Mouse (Mus musculus) forebrain, embryonic 11.5 days (tissue): ENCODE results near the gene Taar9. TPM values are rescaled to one million over a fixed set of nuclear protein-coding genes. Genes with fewer than 3 reads are reported as not detected.
"Not testable (repeated sequence)": the region's sequence is repeated elsewhere in the genome, so short reads cannot be mapped to it uniquely, and the experiment has no call there.

Source experiments
- ATAC-seq: fragments of 200-750 bp; cut with Nextera tagmentation; replicated peaks from 2 replicates; pipeline ENCODE4 v1.8.0; 2017; ENCODE audit warnings: moderate TSS enrichment; ENCODE audit not compliant: low FRiP score
- DNase-seq: peaks from one replicate; pipeline ENCODE4 v3.0.0-alpha.2; 2017; ENCODE audit warnings: low spot score
- H3K27ac ChIP-seq: fragments of 300-500 bp; sonication (generic); 2 replicates; pipeline ENCODE4 v1.5.1; 2014; ENCODE audit warnings: low read depth, low read length
- H3K27me3 ChIP-seq: fragments of 300-500 bp; sonication (generic); 2 replicates; pipeline ENCODE4 v1.6.1; 2014; ENCODE audit warnings: mild to moderate bottlenecking, low read length, mixed read lengths; ENCODE audit not compliant: control insufficient read depth, insufficient read depth
- H3K36me3 ChIP-seq: fragments of 300-500 bp; sonication (generic); 2 replicates; pipeline ENCODE4 v1.6.1; 2014; ENCODE audit warnings: mild to moderate bottlenecking, low read length, moderate library complexity, mixed read lengths; ENCODE audit not compliant: control insufficient read depth, insufficient read depth
- H3K4me1 ChIP-seq: fragments of 300-500 bp; sonication (generic); replicated peaks from 2 replicates; pipeline ENCODE4 v1.6.1; 2014; ENCODE audit warnings: low read length, mixed read lengths; ENCODE audit not compliant: control insufficient read depth, insufficient read depth
- H3K4me2 ChIP-seq: fragments of 300-500 bp; sonication (generic); 2 replicates; pipeline ENCODE4 v1.6.1; 2014; ENCODE audit warnings: low read depth, mild to moderate bottlenecking, low read length, moderate library complexity, mixed read lengths; ENCODE audit not compliant: severe bottlenecking
- H3K4me3 ChIP-seq: fragments of 300-500 bp; sonication (generic); 2 replicates; pipeline ENCODE4 v1.5.1; 2014; ENCODE audit warnings: low read depth, low read length
- H3K9ac ChIP-seq: fragments of 300-500 bp; sonication (generic); 2 replicates; pipeline ENCODE4 v1.6.1; 2014; ENCODE audit warnings: low read length
- H3K9me3 ChIP-seq: fragments of 300-500 bp; sonication (generic); 2 replicates; pipeline ENCODE4 v1.6.1; 2016; ENCODE audit warnings: low read length, mixed read lengths; ENCODE audit not compliant: control insufficient read depth
- WGBS: fragments of 180-500 bp; shearing (Covaris S2); extraction: QIAGEN DNeasy Blood & Tissue Kit; methylation state at CpG from one replicate; pipeline ENCODE4 v1.1.7; 2014; 5-methylcytosine and 5-hydroxymethylcytosine counted together
- polyA plus RNA-seq: library from polyadenylated mRNA; unstranded; fragments of >200 nt; fragmentation: Nextera tagmentation; extraction: Ambion mirVana; gene quantifications from 2 replicates; pipeline ENCODE4 v1.2.1, GENCODE M21; 2014

The Taar9 gene
- polyA plus RNA-seq, result not detected in 2 replicates

DNA sequence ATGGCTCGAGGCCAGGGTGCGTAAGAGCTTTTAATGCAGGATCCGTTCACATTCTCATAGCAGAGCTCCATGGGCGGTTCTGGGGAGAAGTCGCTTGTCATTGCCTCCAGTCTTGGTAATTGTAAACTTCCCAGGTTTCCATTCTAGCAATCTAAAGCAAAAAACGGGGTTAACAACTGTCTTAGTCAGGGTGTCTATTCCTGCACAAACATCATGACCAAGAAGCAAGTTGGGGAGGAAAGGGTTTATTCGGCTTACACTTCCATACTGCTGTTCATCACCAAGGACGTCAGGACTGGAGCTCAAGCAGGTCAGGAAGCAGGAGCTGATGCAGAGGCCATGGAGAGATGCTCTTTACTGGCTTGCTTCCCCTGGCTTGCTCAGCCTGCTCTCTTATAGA lies at the start of gene Taar9:
Taar9 (minus strand) TSS at position 101 of the 400 bp plus-strand sequence.
- DNase-seq, H3K9ac ChIP-seq, H3K4me3 ChIP-seq, H3K9me3 ChIP-seq, ATAC-seq, H3K4me1 ChIP-seq, H3K27me3 ChIP-seq, H3K27ac ChIP-seq, H3K36me3 ChIP-seq, H3K4me2 ChIP-seq: not testable (repeated sequence)
- WGBS, result 85% methylated on average over 8 of the region's 8 CpGs

- no peaks in the 10 kb centered on the region for H3K9me3 ChIP-seq
- DNase-seq (no peak), ATAC-seq (no peak)
- H3K4me1 ChIP-seq, result no peaks in the 10 kb centered on the region
- H3K9ac ChIP-seq, result no peak overlapping the region
- no peak overlapping the region for H3K4me2 ChIP-seq
- H3K27me3 ChIP-seq, result no peaks in the 10 kb centered on the region
- H3K36me3 ChIP-seq, result no peaks in the 10 kb centered on the region
- 94% methylated on average over 12 of the region's 12 CpGs for WGBS
- H3K4me3 ChIP-seq, result no peak overlapping the region
- no peak overlapping the region for H3K27ac ChIP-seq
Observed at GRCm38 (mm10) chr10:24158470-24159254, 49.3 kb upstream of the Taar9 start.

GRCm38 (mm10) chr10:24150086-24150485 lies 40.8 kb upstream of the Taar9 start:
- ATAC-seq (no peak), DNase-seq (no peak)
- Histone ChIP-seq H3K9ac (no peak overlapping the region), H3K36me3 (no peaks in the 10 kb centered on the region), H3K9me3 (no peaks in the 10 kb centered on the region), H3K4me2 (peak overlapping the region; percentile 37; the same call in 1 of the 2 replicates), H3K27ac (no peak overlapping the region), H3K4me3 (peak overlapping the region; percentile 72; the same call in 1 of the 2 replicates), H3K4me1 (no peaks in the 10 kb centered on the region), H3K27me3 (no peaks in the 10 kb centered on the region)
- WGBS, result 71% methylated on average over 7 of the region's 7 CpGs

DNA sequence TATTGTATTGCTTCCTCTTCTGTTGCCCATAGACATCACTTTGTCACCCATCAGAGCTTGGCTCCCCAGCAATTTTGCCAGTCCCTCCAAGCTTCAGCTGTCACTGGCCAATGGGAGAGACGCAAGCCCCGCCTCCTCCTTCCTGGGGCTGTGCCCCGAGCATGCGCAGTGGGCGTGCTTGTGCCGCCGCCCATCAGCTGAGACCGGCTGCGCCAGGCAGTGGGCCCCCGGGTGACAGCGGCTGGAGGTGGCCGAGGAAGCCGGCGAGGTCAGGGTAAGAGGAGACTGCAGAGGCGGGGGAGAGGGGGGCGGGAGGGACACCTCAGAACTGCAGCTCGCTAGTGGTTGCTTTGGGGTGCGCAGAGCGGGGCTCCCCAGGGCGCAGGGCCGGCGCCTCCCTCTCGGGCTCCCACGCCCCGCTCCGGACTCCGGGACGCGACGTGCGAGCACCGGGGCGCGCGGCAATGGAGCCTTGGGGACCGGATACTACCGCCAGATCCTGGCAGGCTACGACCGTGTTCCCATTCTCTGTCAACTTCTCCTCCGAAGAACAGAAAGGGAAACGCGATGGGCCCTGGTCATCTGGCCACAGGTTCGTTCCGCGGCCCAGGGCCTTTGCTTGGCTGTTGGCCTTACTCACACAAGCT lies 39.9 kb upstream of the Taar9 start, which contains the start of gene Stx7:
Stx7 (plus strand) TSS at position 168 of the 647 bp plus-strand sequence.
- peak within 1 kb of the TSS; percentile 72 for H3K4me3 ChIP-seq
- no peak within 1 kb of the TSS for H3K27ac ChIP-seq
- no peaks in the 10 kb centered on the region for H3K9me3 ChIP-seq
- under 1% methylated on average over 36 of the region's 45 CpGs for WGBS
- no peaks in the 10 kb centered on the region for H3K36me3 ChIP-seq
- ATAC-seq, result peak; percentile 99
- no peaks in the 10 kb centered on the region for H3K27me3 ChIP-seq
- DNase-seq, result peak; percentile 95
- H3K4me1 ChIP-seq, result no peaks in the 10 kb centered on the region
- H3K4me2 ChIP-seq, result peak within 1 kb of the TSS; percentile 52
- peak within 1 kb of the TSS; percentile 74 for H3K9ac ChIP-seq

DNA sequence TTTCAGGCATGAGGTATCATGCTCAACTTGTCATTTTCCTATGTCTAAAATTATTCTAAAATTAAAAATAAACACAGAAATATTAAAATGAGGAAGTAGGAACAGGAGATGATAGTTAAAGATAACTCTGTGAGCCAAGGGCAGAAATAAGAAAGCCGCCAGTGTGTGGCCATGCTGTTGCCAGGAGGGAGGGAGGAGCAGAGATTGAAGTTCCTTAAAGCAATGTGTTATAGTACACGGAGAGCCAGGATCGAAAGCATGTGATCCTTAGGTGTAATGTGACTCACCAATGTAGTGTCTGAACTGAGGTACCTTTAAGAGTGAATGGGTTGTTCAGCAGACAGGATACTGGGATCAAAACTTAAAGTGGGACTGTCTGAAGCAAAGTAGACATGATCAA lies 33.4 kb upstream of the Taar9 start:
- H3K27ac ChIP-seq, result no peak overlapping the region
- WGBS, result 90% methylated on average over 3 of the region's 3 CpGs
- H3K4me3 ChIP-seq, result no peak overlapping the region
- ATAC-seq, result no peak
- no peak overlapping the region for H3K4me2 ChIP-seq
- no peaks in the 10 kb centered on the region for H3K9me3 ChIP-seq
- H3K36me3 ChIP-seq, result no peaks in the 10 kb centered on the region
- H3K27me3 ChIP-seq, result no peaks in the 10 kb centered on the region
- no peaks in the 10 kb centered on the region for H3K4me1 ChIP-seq
- no peak for DNase-seq
- no peak overlapping the region for H3K9ac ChIP-seq

GRCm38 (mm10) chr10:24138623-24139261 lies 29.4 kb upstream of the Taar9 start:
- DNase-seq, result no peak

DNA sequence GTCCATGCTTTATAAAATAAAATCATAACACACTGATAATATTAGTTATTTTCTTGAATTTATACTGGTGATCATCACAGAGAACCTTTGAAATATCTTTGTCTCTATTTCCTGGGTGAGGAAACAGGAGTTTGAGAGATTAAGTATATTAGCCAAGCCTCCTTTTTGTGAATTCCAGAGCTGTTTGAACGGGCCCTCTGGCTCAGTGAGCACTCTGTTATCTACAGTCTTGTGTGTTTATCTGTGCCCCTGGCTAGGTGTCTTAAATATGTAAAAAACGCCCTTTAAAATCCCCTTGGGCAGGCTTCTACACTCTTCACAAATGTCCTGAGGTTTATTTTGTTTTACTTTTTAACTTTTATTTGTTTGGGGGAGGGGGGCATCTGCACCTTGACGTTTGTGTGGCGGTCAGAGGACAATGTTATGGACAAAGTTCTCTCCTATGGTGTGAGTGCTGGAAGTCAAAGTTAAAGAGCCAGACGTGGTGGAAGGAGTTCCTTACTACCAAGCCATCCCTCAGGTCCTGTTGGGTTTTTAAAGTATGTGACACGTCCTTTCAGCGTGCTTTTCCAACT lies 24.8 kb upstream of the Taar9 start:
- no peaks in the 10 kb centered on the region for H3K36me3 ChIP-seq
- no peak overlapping the region for H3K27ac ChIP-seq
- DNase-seq, result no peak
- H3K9ac ChIP-seq, result no peak overlapping the region
- H3K4me1 ChIP-seq, result no peaks in the 10 kb centered on the region; the same call in 1 of the 2 replicates
- no peaks in the 10 kb centered on the region for H3K9me3 ChIP-seq
- 74% methylated on average over 7 of the region's 7 CpGs for WGBS
- H3K4me3 ChIP-seq, result no peak overlapping the region
- no peak overlapping the region for H3K4me2 ChIP-seq
- ATAC-seq, result no peak
- no peaks in the 10 kb centered on the region for H3K27me3 ChIP-seq

More at GRCm38 (mm10) chr10:24138623-24139261, 29.4 kb upstream of the Taar9 start:
- H3K9me3 ChIP-seq, result no peaks in the 10 kb centered on the region
- H3K36me3 ChIP-seq, result no peaks in the 10 kb centered on the region
- H3K4me3 ChIP-seq, result no peak overlapping the region
- no peaks in the 10 kb centered on the region for H3K4me1 ChIP-seq
- H3K4me2 ChIP-seq, result no peak overlapping the region
- ATAC-seq, result no peak
- no peaks in the 10 kb centered on the region for H3K27me3 ChIP-seq
- H3K27ac ChIP-seq, result no peak overlapping the region
- no peak overlapping the region for H3K9ac ChIP-seq
- 78% methylated on average over 2 of the region's 2 CpGs for whole genome bisulfite sequencing

- H3K4me3 ChIP-seq, result no peak overlapping the region
- H3K4me2 ChIP-seq, result no peak overlapping the region
- H3K9me3 ChIP-seq, result no peaks in the 10 kb centered on the region
- DNase-seq (no peak), ATAC-seq (no peak)
- H3K27me3 ChIP-seq, result no peaks in the 10 kb centered on the region
- H3K27ac ChIP-seq, result no peak overlapping the region
- no peak overlapping the region for H3K9ac ChIP-seq
- 55% methylated on average over 2 of the region's 2 CpGs for WGBS
- H3K36me3 ChIP-seq, result no peaks in the 10 kb centered on the region
- no peaks in the 10 kb centered on the region; the same call in 1 of the 2 replicates for H3K4me1 ChIP-seq
Observed at GRCm38 (mm10) chr10:24133132-24133531, 23.8 kb upstream of the Taar9 start.
